Mouse (Mus musculus) heart, embryonic 13.5 days (tissue): ENCODE measurements around the gene Ttn. TPM values are rescaled to one million over a fixed set of nuclear protein-coding genes. Genes with fewer than 3 reads are reported as not detected.

ENCODE experiments used
- ATAC-seq: fragments of 200-750 bp; cut with Nextera tagmentation; 2 replicates; pipeline ENCODE4 v1.8.0; 2017; ENCODE audit warnings: moderate TSS enrichment; ENCODE audit not compliant: insufficient number of reproducible peaks, low FRiP score, low TSS enrichment; ENCODE audit errors: extremely low read depth
- H3K27ac ChIP-seq: fragments of 300-500 bp; sonication (generic); replicated peaks from 2 replicates; pipeline ENCODE4 v1.5.1; 2015; ENCODE audit warnings: moderate library complexity, mild to moderate bottlenecking, inconsistent platforms
- H3K27me3 ChIP-seq: fragments of 300-500 bp; sonication (generic); replicated peaks from 2 replicates; pipeline ENCODE4 v1.6.1; 2015; ENCODE audit warnings: mild to moderate bottlenecking, inconsistent platforms
- H3K36me3 ChIP-seq: fragments of 300-500 bp; sonication (generic); 2 replicates; pipeline ENCODE4 v1.6.1; 2015; ENCODE audit warnings: mild to moderate bottlenecking, inconsistent platforms
- H3K4me1 ChIP-seq: fragments of 300-500 bp; sonication (generic); 2 replicates; pipeline ENCODE4 v1.6.1; 2015; ENCODE audit warnings: inconsistent platforms
- H3K4me2 ChIP-seq: fragments of 300-500 bp; sonication (generic); 2 replicates; pipeline ENCODE4 v1.6.1; 2015; ENCODE audit warnings: inconsistent platforms, mild to moderate bottlenecking, moderate library complexity
- H3K4me3 ChIP-seq: fragments of 300-500 bp; sonication (generic); 2 replicates; pipeline ENCODE4 v1.5.1; 2015; ENCODE audit warnings: moderate library complexity, mild to moderate bottlenecking, inconsistent platforms
- H3K9ac ChIP-seq: fragments of 300-500 bp; sonication (generic); 2 replicates; pipeline ENCODE4 v1.6.1; 2015; ENCODE audit warnings: inconsistent platforms, mild to moderate bottlenecking, moderate library complexity
- H3K9me3 ChIP-seq: fragments of 300-500 bp; sonication (generic); 2 replicates; pipeline ENCODE4 v1.6.1; 2016; ENCODE audit warnings: inconsistent platforms
- WGBS: fragments of 180-500 bp; shearing (Covaris S2); methylation state at CpG from one replicate; pipeline ENCODE4 v1.1.7; 2015; ENCODE audit warnings: mixed read lengths; 5-methylcytosine and 5-hydroxymethylcytosine counted together
- polyA plus RNA-seq: library from polyadenylated mRNA; unstranded; fragments of >200 nt; fragmentation: Nextera tagmentation; extraction: Ambion mirVana; gene quantifications from 2 replicates; pipeline ENCODE4 v1.2.1, GENCODE M21; 2015

The Ttn gene
- polyA plus RNA-seq, 1 experiment from 2014 or later = 426 TPM

DNA sequence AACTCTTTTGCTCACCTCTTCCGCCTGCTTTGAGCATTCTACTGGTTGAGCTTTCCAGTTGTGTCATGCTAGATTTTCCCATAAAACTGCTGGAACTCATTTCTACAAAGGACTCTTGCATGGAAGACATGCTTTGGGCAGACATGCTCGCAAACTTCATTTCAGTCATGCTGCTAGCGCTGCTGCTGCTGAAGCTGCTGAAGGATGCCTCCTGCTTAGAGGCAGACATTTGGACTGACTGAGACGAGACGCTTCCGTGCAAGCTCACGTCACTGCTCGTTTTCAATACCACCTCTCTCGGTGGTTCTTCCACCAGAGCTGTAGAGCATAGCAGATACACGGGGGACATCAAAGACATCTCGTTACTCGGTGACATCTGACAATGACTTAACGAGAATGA, 276.7 kb downstream of the Ttn start:
- ATAC-seq = no peak
- Histone ChIP-seq H3K9me3 (peaks cover 3% of the 10 kb centered on the region; the same call in 1 of the 2 replicates), H3K9ac (no peak overlapping the region), H3K4me3 (no peak overlapping the region), H3K27ac (no peak overlapping the region), H3K36me3 (peaks cover 96% of the 10 kb centered on the region), H3K27me3 (no peaks in the 10 kb centered on the region), H3K4me2 (no peak overlapping the region), H3K4me1 (no peaks in the 10 kb centered on the region)
- 83% methylated on average over 13 of the region's 13 CpGs for WGBS

DNA sequence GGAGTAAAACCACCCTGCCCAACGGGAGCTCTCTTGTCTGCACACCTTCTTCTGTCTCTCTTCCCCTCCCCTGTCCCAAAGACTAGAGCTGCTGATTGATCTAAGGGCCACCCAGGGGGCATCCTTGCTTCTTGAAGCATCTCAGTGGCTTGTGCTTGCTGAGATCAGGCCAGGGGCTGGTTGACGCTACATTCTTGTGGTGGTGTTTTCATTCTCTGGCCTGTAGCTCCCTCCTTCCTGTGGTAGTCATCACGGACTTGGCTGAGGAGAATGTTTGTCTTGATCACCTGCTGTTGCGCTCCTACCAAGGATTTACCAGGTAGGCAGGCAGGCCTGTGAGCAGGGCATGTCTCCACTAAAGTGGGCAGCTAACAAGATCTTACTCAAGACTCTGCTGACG, 279.6 kb downstream of the Ttn start:
- ATAC-seq = no peak
- 68% methylated on average over 5 of the region's 5 CpGs for WGBS
- H3K27me3 ChIP-seq = no peaks in the 10 kb centered on the region
- peaks cover 79% of the 10 kb centered on the region for H3K36me3 ChIP-seq
- no peaks in the 10 kb centered on the region for H3K9me3 ChIP-seq
- H3K4me2 ChIP-seq = no peak overlapping the region
- H3K27ac ChIP-seq = no peak overlapping the region
- no peak overlapping the region for H3K9ac ChIP-seq
- no peak overlapping the region for H3K4me3 ChIP-seq
- no peaks in the 10 kb centered on the region for H3K4me1 ChIP-seq

GRCm38 (mm10) chr2:76702188-76702587, 280.2 kb downstream of the Ttn start:
- no peak for ATAC-seq
- Histone ChIP-seq H3K9ac (no peak overlapping the region), H3K36me3 (peaks cover 79% of the 10 kb centered on the region), H3K9me3 (no peaks in the 10 kb centered on the region), H3K4me2 (no peak overlapping the region), H3K4me1 (no peaks in the 10 kb centered on the region), H3K27ac (no peak overlapping the region), H3K4me3 (no peak overlapping the region), H3K27me3 (no peaks in the 10 kb centered on the region)
- 70% methylated on average over 3 of the region's 3 CpGs for WGBS

DNA sequence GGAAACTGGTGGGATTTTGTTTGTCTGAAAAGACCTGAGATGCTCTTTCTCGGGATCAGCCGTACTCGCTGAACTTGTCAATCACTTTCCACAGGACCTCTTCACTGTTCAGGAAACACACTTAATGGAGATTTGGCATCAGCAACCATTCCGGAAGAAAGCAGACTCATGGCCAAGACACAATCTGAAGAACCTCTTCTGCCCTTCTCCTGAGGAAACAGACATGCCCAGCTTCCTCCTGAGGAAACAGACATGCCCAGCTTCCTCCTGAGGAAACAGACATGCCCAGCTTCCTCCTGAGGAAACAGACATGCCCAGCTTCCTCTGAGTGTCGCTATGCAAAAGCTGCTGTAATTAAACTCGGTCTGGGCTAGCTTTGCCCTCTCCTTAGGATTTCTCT, 287.1 kb downstream of the Ttn start:
- WGBS = 59% methylated on average over 6 of the region's 6 CpGs
- Histone ChIP-seq H3K9ac (no peak overlapping the region), H3K9me3 (no peaks in the 10 kb centered on the region), H3K27me3 (no peaks in the 10 kb centered on the region), H3K4me2 (no peak overlapping the region), H3K36me3 (peaks cover 80% of the 10 kb centered on the region), H3K27ac (peak overlapping the region; percentile 20; the same call in 1 of the 2 replicates), H3K4me3 (no peak overlapping the region), H3K4me1 (no peaks in the 10 kb centered on the region)
- ATAC-seq = no peak

GRCm38 (mm10) chr2:76693765-76694164, 288.6 kb downstream of the Ttn start:
- H3K4me3 ChIP-seq = no peak overlapping the region
- no peak overlapping the region for H3K27ac ChIP-seq
- peaks cover 2% of the 10 kb centered on the region for H3K4me1 ChIP-seq
- ATAC-seq = no peak
- H3K9ac ChIP-seq = no peak overlapping the region
- peaks cover 86% of the 10 kb centered on the region for H3K36me3 ChIP-seq
- H3K27me3 ChIP-seq = no peaks in the 10 kb centered on the region
- H3K4me2 ChIP-seq = no peak overlapping the region
- no peaks in the 10 kb centered on the region for H3K9me3 ChIP-seq
- WGBS = 76% methylated on average over 5 of the region's 5 CpGs

DNA sequence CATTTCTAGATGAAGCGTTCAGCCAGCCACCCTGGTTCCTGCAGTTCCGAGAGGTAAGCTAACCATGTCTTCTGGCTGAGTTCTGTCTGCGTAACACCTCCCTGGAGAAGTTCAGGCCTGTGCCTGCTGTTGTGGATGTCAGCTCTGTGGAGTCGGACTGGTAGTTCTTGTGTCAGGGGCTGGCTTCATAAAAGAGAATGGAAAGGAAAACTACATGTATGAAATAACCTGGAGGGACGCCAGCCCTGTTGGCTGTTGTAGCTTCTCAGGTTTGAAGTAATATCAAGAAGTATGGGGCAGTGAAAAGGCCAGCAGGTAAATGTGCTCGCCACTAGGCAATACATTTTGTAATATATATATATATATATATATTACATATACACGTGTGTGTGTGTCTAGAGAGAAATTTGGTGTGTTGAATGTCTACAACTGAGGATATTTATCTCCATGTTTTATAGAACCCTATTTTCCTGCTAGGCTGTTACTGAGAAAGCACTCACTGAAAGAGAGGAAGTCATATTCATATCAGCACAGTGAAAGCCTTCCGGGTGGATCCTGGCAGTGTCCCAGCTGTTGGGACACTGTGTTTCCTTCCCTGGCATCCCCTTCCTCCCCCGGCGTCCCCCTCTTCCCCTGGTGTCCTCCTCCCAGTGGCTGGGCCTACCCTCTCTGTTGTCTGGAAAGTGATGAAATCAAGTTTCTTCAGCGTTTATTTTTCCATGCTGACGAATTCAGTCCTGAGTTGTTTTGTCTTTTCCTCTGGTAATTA, 291.7 kb downstream of the Ttn start:
- no peak for ATAC-seq
- H3K27ac ChIP-seq = peak overlapping the region; percentile 13; the same call in 1 of the 2 replicates

DNA sequence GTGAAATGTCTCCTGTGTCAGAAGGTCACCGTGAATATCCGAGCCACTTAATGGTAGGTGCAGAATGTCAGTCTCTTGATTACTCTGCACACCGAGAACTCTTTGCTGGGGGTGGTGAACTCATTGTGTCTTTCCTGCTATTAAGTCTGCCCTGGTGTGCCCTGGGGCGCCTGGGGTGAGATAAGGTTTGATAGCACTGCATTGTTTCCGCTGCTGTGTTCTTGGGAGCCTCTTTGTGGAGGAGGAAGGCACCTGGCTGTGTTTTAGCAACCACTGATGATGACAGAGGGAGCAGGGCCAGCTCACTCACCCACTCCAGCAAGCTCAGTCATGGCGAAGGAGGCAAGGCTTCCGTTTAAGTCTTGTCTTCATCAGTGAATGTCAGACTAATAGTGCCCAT, 294.2 kb downstream of the Ttn start:
- peak overlapping the region; percentile 16; the same call in 1 of the 2 replicates for H3K27ac ChIP-seq
- ATAC-seq = no peak
- H3K36me3 ChIP-seq = peaks cover 93% of the 10 kb centered on the region
- WGBS = 30% methylated on average over 7 of the region's 7 CpGs
- H3K4me3 ChIP-seq = no peak overlapping the region
- H3K4me2 ChIP-seq = peak overlapping the region; percentile 2; the same call in 1 of the 2 replicates
- peaks cover 16% of the 10 kb centered on the region for H3K4me1 ChIP-seq
- no peaks in the 10 kb centered on the region for H3K27me3 ChIP-seq
- H3K9ac ChIP-seq = no peak overlapping the region
- no peaks in the 10 kb centered on the region for H3K9me3 ChIP-seq

More for the DNA sequence above, 291.7 kb downstream of the Ttn start:
- Histone ChIP-seq H3K9me3 (no peaks in the 10 kb centered on the region), H3K27me3 (no peaks in the 10 kb centered on the region), H3K4me3 (no peak overlapping the region), H3K36me3 (peaks cover 93% of the 10 kb centered on the region), H3K9ac (no peak overlapping the region), H3K4me2 (no peak overlapping the region), H3K4me1 (peaks cover 16% of the 10 kb centered on the region)
- WGBS = 64% methylated on average over 12 of the region's 12 CpGs

DNA sequence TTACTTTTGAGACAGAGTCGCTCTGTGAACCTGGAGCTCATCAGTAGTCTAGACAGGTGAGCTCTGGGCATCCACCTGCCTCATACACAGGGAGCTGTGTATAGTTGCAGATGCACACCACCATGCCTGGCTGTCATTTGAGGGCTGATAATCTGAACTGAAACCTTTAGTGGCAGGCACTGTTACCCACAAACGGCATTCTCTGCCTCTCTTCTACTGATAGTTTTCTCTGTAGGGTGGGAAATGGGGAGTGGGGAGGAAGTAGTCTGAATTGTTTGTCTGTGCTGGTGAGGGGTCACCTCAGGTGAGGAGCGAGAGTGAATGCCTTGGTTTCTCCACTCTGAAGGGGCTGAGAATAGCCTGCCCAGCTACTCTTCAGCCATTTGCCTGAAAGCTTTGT, 294.7 kb downstream of the Ttn start:
- WGBS = 66% methylated on average over 3 of the region's 3 CpGs
- no peak for ATAC-seq
- Histone ChIP-seq H3K27ac (no peak overlapping the region), H3K27me3 (no peaks in the 10 kb centered on the region), H3K9me3 (no peaks in the 10 kb centered on the region), H3K9ac (no peak overlapping the region), H3K4me3 (no peak overlapping the region), H3K4me1 (peaks cover 16% of the 10 kb centered on the region), H3K36me3 (peaks cover 93% of the 10 kb centered on the region), H3K4me2 (no peak overlapping the region)

GRCm38 (mm10) chr2:76686986-76687385, 295.4 kb downstream of the Ttn start:
- Histone ChIP-seq H3K4me2 (no peak overlapping the region), H3K4me1 (peaks cover 16% of the 10 kb centered on the region), H3K27me3 (no peaks in the 10 kb centered on the region), H3K27ac (no peak overlapping the region), H3K9ac (no peak overlapping the region), H3K36me3 (peaks cover 93% of the 10 kb centered on the region), H3K4me3 (no peak overlapping the region), H3K9me3 (no peaks in the 10 kb centered on the region)
- 88% methylated on average over 3 of the region's 3 CpGs for WGBS
- no peak for ATAC-seq

- H3K4me1 ChIP-seq = peaks cover 3% of the 10 kb centered on the region; the same call in 1 of the 2 replicates
- no peak for ATAC-seq
- no peaks in the 10 kb centered on the region for H3K9me3 ChIP-seq
- no peak overlapping the region for H3K27ac ChIP-seq
- H3K9ac ChIP-seq = no peak overlapping the region
- H3K4me2 ChIP-seq = no peak overlapping the region
- peaks cover 84% of the 10 kb centered on the region for H3K36me3 ChIP-seq
- 85% methylated on average over 8 of the region's 8 CpGs for WGBS
- no peak overlapping the region for H3K4me3 ChIP-seq
- no peaks in the 10 kb centered on the region for H3K27me3 ChIP-seq
Observed at GRCm38 (mm10) chr2:76682301-76682700, 300.0 kb downstream of the Ttn start.

GRCm38 (mm10) chr2:76676401-76677226, 305.7 kb downstream of the Ttn start:
- H3K4me3 ChIP-seq = peak overlapping the region; percentile 96
- no peaks in the 10 kb centered on the region for H3K27me3 ChIP-seq
- H3K9ac ChIP-seq = peak overlapping the region; percentile 93
- H3K4me2 ChIP-seq = peak overlapping the region; percentile 83
- no peaks in the 10 kb centered on the region for H3K9me3 ChIP-seq
- H3K27ac ChIP-seq = no peak overlapping the region
- peaks cover 27% of the 10 kb centered on the region for H3K36me3 ChIP-seq
- H3K4me1 ChIP-seq = peaks cover 38% of the 10 kb centered on the region
- 69% methylated on average over 13 of the region's 13 CpGs for WGBS
- ATAC-seq = no peak
